Mouse (Mus musculus) bone marrow, adult 2 months (tissue): Measurements from ENCODE around the gene E330017A01Rik.

Experiments used
- CTCF ChIP-seq: fragments of 200-500 bp; IDR thresholded peaks from 2 replicates; pipeline ENCODE4 v1.5.1; 2011; ENCODE audit warnings: low read length, control low read depth; ENCODE audit not compliant: control insufficient read depth, insufficient read depth
- POLR2A ChIP-seq: fragments of 200-500 bp; IDR thresholded peaks from 2 replicates; pipeline ENCODE4 v1.6.1; 2011; ENCODE audit warnings: low read depth, mild to moderate bottlenecking, control low read depth, low read length, borderline replicate concordance; ENCODE audit not compliant: control insufficient read depth

DNA sequence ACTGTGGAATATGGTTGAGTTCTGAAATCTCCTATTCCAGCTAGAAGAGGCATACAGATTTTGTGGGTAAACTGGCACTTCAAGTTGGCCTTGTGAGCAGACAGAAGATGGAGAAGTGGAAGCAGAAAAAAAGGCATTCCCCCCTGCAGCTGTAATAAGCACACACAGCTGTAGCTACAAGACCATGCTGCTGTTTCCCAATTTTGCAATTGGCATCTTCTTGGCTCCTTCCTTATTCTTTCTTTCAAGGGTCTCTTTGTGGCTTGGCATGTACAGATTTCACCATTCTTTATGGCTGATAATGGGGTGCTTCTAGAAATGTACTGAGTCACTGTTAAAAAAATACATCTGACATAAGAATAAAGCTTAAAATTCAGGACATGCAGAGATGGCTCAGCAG lies 21.2 kb downstream of the E330017A01Rik start:
- TF ChIP-seq CTCF (no peak), POLR2A (no peak)
